Mouse (Mus musculus) splenic B cell, adult 2 months (primary cell): ENCODE measurements around the gene Plppr3.

Experiments used
- DNase-seq: peaks from one replicate; pipeline ENCODE4 v3.0.0-alpha.2; 2011; ENCODE audit warnings: low read depth, low spot score
- H3K27me3 ChIP-seq: 2 replicates; pipeline ENCODE4 v1.6.1; 2012; ENCODE audit warnings: mild to moderate bottlenecking, low read length, moderate library complexity, mixed read lengths; ENCODE audit not compliant: control insufficient read depth, poor library complexity, insufficient read depth, severe bottlenecking
- H3K36me3 ChIP-seq: 2 replicates; pipeline ENCODE4 v1.6.1; 2012; ENCODE audit warnings: mild to moderate bottlenecking, low read length, moderate library complexity, mixed read lengths; ENCODE audit not compliant: control insufficient read depth, poor library complexity, insufficient read depth, severe bottlenecking

The Plppr3 gene

DNA sequence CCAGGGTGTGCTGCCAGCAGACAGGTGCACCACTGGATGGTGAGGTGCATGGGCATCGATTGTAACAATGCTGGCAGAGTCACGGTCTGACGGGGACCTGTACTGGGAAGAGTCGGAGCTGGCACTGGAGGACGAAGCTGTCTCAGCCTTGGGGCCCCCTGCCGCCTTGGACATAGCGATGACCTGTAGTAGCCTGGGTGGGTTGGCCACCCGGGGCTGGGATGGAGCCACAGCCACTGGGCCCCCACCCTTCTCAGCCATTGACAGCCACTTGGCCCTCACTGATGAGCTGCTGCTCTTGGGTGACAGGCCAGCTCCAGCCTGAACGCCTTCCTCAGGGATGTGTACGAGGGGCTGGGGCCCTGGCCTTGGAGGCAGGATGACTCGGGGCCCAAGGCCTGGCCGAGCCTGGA lies 9.2 kb downstream of the Plppr3 start:
- no peaks in the 10 kb centered on the region for H3K27me3 ChIP-seq
- peaks cover 14% of the 10 kb centered on the region for H3K36me3 ChIP-seq
- no peak for DNase-seq

DNA sequence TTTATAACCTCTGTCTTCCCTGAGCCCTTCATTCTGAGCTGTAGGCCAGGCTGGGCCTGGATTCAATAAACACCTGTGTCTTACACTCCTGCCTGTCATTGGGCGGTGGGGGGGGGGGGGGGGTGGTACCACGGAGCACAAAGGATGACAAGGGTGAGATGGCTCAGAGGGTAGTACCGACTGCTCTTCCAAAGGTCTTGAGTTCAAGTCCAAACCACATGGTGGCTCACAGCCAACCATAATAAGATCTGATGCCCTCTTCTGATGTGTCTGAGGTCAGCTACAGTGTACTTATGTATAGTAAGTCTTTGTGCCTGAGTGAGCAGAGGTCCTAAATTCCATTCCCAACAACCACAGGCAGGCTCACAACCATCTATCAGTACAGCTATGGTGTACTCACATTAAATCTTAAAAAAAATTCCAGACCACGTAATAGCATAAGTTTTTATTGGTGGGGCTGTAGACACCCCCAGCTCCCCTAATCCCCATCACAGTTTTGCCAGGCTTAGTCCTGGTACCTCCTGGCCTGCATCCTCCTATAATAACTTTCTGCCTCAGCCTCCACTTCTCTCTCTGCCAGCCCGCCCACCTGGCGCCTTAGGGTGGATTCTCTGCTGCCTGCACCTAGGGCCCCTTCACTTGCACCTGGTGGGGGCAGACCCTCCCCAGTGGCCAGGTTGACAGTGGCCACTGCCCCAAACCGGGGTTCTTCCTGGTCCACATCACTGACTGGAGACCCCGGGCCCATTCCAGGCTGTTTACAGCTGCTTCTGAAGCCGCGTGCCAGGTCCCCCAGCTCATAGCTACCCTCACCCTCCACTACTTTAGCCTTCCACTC lies 9.9 kb downstream of the Plppr3 start:
- DNase-seq: no peak
- H3K27me3 ChIP-seq: no peaks in the 10 kb centered on the region

DNA sequence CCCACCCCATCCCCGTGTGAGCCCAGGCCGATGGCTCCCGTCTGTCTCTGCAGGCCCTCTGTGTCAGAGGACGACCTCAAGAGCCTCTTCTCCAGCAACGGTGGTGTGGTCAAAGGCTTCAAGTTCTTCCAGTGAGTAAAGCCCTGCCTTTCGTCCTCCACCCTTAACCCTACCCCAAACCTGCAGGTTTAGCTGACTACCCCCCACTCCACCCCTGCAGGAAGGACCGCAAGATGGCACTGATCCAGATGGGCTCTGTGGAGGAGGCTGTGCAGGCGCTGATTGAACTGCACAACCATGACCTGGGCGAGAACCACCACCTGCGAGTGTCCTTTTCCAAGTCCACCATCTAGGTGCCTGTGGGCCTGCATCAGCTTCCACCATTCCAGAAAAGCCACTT lies 11.5 kb downstream of the Plppr3 start:
- Histone ChIP-seq H3K36me3 (peaks cover 25% of the 10 kb centered on the region), H3K27me3 (no peaks in the 10 kb centered on the region)
- DNase-seq: no peak

More for the DNA sequence above, 9.9 kb downstream of the Plppr3 start:
- H3K36me3 ChIP-seq: peaks cover 19% of the 10 kb centered on the region

- no peak for DNase-seq
- H3K27me3 ChIP-seq: no peaks in the 10 kb centered on the region
- peaks cover 25% of the 10 kb centered on the region for H3K36me3 ChIP-seq
Observed at GRCm38 (mm10) chr10:79862049-79862788, 12.2 kb downstream of the Plppr3 start.

- DNase-seq: no peak
- H3K36me3 ChIP-seq: peaks cover 25% of the 10 kb centered on the region
- no peaks in the 10 kb centered on the region for H3K27me3 ChIP-seq
Observed at GRCm38 (mm10) chr10:79861230-79862048, 13.0 kb downstream of the Plppr3 start.

GRCm38 (mm10) chr10:79860079-79860911 lies 14.1 kb downstream of the Plppr3 start:
- H3K36me3 ChIP-seq: peaks cover 25% of the 10 kb centered on the region
- no peaks in the 10 kb centered on the region for H3K27me3 ChIP-seq
- no peak for DNase-seq

GRCm38 (mm10) chr10:79859116-79859515 lies 15.3 kb downstream of the Plppr3 start:
- Histone ChIP-seq H3K36me3 (peaks cover 25% of the 10 kb centered on the region), H3K27me3 (no peaks in the 10 kb centered on the region)
- DNase-seq: no peak

DNA sequence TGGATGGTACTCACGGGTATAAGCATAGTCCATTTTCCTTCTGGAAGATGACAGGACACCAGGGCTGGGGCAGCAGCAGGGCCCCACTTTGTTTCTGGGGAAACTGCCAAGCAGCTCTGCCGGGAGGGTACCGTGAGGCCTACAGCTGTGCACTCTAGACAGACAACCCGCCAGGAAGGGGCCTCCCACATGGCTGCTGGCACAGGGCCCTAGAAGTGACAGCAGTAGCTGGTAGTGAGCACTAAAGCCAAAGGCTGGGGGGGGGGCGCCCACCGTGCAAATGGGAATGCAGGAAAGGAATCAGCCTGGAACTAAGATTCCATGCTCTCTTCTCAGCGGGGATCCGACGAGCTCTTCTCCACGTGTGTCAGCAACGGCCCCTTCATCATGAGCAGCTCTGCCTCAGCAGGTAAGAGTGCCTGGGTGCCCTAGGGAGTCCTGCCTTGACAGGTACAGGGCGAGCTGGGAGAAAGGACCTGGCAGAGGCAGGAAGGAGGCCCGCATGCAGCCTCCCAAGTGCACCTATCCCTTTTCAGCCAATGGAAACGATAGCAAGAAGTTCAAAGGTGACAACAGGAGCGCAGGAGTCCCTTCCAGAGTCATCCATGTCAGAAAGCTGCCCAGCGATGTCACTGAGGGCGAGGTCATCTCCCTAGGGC lies 15.9 kb downstream of the Plppr3 start:
- Histone ChIP-seq H3K36me3 (peaks cover 25% of the 10 kb centered on the region), H3K27me3 (no peaks in the 10 kb centered on the region)
- DNase-seq: no peak

DNA sequence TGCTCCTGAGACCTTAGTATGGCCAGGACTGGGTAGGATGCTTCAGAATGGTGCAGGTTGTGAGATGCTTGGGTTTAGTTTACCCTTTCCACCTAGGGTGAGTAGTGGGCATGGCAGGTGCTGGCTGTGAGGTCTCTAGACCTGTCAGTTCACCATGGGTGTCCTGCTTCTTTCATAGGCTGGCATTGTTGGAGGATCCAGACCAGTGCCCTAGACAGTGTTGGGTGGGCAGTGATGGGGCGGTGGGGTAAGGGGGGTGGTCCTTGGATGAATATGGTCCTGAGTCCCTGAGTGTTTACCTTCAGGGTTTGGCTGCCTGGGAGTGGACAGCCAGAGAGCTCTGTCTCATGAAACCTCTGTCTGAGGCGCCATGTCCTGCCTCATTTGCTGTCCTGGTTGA lies 16.5 kb downstream of the Plppr3 start:
- DNase-seq: no peak
- H3K36me3 ChIP-seq: peaks cover 25% of the 10 kb centered on the region
- no peaks in the 10 kb centered on the region for H3K27me3 ChIP-seq

- Histone ChIP-seq H3K36me3 (peaks cover 25% of the 10 kb centered on the region), H3K27me3 (no peaks in the 10 kb centered on the region)
- DNase-seq: peak; percentile 79
Observed at GRCm38 (mm10) chr10:79857452-79857811, 17.0 kb downstream of the Plppr3 start.

DNA sequence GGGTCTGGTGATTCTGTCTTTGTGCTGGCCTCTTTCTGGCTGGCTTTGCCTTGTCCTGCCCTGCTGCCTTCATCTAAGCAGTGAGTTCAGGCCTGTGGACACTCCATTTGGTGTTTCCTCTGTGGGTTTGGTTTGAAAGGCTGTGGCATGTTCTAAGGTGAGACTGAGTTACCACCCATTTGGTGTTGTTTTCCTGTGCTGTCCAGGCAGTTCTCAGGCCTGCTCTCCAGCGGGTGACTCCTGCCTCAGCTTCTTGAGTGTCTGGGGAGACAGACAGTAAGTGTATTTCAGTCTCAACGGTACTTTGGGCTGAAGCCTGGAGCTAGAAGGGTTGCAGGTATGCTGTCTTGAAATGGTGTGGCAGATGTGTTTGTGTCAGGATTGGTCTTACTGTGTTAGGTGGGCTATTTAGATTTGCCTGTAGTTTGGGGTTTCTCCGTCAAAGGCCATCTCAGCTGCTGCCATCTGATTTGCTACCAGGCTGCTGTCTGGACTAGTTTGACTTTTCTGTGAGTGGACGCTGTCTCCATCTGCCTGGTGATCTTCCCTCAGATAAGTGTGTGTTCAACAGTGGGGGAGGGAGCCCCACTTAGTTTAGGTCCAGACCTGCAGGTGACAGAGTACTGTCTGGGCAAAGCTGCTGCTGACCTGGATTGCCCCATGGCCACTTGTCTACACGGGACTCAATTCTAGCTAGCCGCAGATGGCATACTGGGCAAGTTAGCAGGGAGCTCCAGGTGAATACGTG lies 17.6 kb downstream of the Plppr3 start:
- DNase-seq: no peak
- peaks cover 21% of the 10 kb centered on the region for H3K36me3 ChIP-seq

DNA sequence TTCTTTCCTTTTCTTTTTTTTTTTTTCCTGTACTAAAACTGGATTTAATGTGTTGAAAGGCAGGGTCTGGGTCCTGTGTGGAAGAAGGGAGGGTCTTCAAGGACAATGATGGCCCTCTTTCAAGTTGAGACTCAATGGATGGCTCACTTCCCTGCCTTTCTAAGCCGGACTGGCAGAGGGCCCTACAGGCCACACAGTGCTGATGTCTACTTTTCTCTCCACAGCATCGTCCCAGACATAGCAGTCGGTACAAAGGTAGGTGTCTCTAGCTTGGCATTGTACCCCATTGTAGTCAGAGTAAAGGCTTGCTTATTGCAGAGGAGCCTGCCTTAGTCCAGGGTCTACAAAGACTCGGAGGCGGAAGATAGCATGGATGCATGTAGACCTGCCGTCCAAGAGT lies 18.2 kb downstream of the Plppr3 start:
- no peak for DNase-seq
- peaks cover 19% of the 10 kb centered on the region for H3K36me3 ChIP-seq
- no peaks in the 10 kb centered on the region for H3K27me3 ChIP-seq

More for the DNA sequence above, 17.6 kb downstream of the Plppr3 start:
- no peaks in the 10 kb centered on the region for H3K27me3 ChIP-seq

DNA sequence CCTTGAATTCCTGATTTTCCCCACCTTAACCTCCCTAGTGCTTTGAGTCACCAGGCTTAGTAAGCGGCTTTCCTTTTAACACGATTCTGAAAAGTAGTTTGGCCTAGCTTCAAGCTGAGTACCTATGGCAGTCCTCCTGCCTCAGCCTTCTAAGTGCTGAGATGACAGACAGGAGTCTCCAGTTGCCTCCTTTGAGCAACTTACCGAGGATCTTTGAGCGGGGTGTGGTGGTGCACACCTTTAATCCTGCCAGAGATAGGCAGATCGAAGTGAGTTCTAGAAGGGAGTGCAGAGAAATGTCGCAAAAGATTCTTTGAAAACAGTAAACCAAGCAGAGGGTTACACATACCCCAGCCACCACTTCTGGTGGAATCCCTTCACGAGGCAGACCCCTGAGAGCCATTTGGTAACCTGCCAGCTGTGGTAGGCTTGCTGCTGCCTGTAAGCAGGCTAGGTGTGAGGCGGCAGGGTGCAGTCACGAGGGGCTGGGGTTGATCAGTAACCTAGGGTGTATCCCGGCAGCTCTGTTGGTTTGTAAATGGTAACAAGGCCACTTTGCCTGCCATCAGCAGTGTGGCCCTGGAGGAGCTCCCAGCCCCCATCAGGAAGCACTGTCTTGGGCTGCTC lies 18.8 kb downstream of the Plppr3 start:
- H3K36me3 ChIP-seq: peaks cover 15% of the 10 kb centered on the region
- no peak for DNase-seq
- H3K27me3 ChIP-seq: no peaks in the 10 kb centered on the region
